Mouse (Mus musculus) cerebellum, postnatal 14 days (tissue): ENCODE measurements around the gene Serpina1b.
"Not testable (repeated sequence)": the region's sequence is repeated elsewhere in the genome, so short reads cannot be mapped to it uniquely, and the experiment has no call there.

Source experiments
- DNase-seq, 2 experiments: peaks; one replicate each; pipeline ENCODE4 v3.0.0; 2021; ENCODE audit warnings: mixed read lengths in 2 of 2

Gene Serpina1b

GRCm38 (mm10) chr12:103830273-103830672 lies at the start of gene Serpina1b:
Serpina1b (minus strand) TSS chr12:103830373.
- not testable (repeated sequence) for DNase-seq

DNA sequence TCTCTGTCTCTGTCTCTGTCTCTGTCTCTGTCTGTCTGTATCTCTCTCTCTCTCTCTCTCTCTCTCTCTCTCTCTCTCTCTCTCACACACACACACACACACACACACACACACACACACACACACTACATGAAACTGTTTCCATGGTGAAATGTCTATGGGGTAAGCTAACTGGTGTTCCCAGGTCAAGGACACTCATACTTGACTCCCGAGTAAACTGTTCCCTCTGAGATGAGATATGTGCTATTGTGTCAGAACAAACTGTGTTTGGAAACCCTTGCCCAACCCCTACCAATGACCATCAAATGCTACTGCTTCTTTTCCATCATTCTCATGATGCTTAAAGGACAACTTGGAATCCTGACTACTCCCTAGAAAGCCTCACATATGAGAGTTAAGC lies 36.7 kb upstream of the Serpina1b start:
- DNase-seq: not testable (repeated sequence)

DNA sequence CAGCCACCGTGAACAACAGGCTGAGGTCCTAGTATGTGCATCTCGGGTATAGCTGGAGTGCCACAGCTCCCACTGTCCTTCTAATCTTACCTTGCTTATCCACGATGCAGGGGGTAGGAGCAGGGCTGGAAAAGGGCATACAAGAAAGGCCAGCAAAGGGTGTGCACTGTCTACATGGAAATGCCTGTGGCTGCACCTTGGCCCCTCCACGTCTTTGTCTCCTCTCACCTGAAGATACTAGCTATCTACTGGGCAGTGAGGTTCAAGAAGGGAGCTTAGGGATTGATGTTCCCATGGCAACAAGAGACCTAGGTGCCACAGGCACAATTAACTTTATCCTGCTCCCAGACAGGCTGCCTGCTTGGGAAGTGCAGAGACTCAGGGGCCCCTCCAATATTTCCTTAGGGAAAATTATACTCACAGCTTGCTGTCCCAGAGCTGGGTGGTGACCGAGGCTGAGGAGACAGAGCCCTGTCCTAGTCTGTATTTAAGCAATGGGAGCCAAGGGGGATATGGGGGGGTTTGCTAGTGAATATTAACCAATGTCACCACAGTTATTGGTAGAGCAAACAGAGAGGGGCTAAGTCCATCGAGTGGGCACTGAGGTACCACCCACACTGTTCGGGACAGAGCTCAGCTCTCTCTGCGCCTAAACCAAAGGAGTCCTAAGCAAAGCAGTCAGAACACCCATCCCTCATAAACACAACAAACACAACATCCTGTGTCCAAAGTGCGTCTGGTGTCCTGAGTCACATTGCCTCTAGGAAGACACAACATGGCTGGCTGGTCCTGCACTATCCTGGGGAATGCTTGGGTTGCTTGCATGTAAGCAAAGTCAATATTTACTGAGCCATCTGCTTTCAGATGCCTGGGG lies 33.2 kb upstream of the Serpina1b start, which contains the start of gene Serpina1a:
Serpina1a (minus strand) TSS at position 462 of the 874 bp plus-strand sequence.
- DNase-seq: not testable (repeated sequence)

DNA sequence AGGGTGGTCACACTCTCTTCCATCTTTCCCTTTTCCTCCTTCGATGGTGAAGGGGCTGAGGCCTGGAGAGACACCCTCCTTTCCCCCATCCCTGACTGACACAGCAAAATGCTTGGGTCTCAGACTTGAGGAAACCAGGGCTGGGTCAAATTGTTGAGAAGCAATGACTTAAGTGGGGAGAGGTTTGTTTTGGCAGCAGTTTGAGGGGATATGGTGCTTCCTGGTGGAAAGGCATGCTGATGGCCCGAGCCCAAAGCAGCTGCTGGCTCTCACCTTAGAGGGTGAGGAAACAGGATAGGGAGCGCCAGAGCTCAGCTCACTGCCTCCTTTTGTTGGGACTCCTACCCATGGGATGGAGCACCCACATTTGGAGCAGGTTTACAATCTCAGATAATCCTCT lies 30.8 kb upstream of the Serpina1b start:
- DNase-seq: no peak

DNA sequence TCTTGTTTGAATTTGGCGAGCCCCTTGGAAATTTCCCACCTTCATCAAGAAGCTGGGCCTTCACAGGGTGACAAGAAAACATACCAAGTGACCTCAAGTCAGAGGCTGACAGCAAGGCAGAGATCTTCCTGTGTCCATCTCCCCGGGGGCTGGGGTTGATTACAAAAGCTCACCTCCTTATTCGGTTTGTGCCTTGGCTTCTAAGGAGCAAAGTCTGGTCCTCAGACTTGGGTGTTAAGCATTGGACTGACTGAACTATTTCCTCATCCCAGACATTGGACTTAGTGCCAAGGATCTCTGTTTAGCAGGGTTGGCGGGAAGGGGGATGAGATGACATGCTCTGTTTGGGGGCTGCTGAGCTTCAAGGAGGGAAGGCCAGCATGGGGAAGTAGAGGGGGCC lies 30.4 kb upstream of the Serpina1b start:
- DNase-seq: not testable (repeated sequence)

DNA sequence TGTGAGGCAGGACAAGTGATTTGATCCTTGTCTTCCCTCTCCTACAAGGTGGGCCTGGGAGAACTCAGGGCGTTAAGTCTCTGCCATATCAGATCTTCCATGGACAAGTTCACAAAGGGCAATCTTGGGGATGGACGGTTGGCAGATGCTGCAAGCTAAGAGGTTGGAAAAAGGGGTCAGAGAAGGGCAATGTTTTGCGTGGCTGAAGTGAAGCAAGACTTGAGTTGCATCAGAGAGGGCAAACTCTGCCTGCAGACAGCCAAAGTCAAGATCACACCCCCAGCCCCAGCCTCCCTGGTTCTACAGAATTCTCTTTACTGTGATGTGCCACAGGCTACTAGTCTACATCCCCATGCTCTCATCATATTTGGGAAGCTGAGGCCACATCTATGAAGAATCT lies 29.4 kb upstream of the Serpina1b start:
- not testable (repeated sequence) for DNase-seq

DNA sequence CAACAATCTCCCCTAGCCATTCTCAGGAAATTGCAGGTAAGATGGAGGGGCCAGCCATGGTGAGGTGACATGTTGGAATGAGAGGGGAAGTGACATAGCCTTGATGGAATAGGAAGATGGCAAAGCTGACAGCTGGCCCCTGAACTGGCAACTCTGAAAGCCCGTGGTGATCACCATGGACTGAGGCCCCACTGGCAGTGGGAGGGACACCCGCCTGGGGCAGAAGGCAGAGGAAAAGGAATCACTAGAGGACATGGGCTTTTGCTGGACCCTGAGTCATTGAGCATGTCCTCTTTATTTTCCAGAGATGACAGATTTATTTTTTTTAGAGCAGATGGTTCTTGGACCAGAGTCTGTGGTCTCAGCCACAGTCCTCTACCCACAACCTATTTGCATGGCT lies 22.9 kb upstream of the Serpina1b start:
- not testable (repeated sequence) for DNase-seq

DNA sequence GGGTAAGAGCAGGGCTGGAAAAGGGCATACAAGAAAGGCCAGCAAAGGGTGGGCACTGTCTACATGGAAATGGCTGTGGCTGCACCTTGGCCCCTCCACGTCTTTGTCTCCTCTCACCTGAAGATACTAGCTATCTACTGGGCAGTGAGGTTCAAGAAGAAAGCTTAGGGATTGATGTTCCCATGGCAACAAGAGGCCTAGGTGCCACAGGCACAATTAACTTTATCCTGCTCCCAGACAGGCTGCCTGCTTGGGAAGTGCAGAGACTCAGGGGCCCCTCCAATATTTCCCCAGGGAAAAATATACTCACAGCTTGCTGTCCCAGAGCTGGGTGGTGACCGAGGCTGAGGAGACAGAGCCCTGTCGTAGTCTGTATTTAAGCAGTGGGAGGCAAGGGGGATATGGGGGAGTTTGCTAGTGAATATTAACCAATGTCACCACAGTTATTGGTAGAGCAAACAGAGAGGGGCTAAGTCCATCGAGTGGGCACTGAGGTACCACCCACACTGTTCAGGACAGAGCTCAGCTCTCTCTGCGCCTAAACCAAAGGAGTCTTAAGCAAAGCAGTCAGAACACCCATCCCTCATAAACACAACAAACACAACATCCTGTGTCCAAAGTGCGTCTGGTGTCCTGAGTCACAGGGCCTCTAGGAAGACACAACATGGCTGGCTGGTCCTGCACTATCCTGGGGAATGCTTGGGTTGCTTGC lies 2.4 kb downstream of the Serpina1b start:
- DNase-seq: not testable (repeated sequence)

- not testable (repeated sequence) for DNase-seq
These were observed 6.3 kb downstream of the Serpina1b start for GRCm38 (mm10) chr12:103823826-103824225.

GRCm38 (mm10) chr12:103773246-103773851 lies 56.8 kb downstream of the Serpina1b start, which contains the start of gene Serpina1d:
Serpina1d (minus strand) TSS chr12:103773592.
- not testable (repeated sequence) for DNase-seq

DNA sequence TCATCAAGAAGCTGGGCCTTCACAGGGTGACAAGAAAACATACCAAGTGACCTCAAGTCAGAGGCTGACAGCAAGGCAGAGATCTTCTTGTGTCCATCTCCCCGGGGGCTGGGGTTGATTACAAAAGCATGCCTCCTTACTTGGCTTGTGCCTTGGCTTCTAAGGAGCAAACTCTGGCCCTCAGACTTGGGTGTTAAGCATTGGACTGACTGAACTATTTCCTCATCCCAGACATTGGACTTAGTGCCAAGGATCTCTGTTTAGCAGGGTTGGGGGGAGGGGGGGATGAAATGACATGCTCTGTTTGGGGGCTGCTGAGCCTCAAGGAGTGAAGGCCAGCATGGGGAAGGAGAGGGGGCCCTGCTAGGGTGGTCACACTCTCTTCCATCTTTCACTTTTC lies 59.6 kb downstream of the Serpina1b start:
- not testable (repeated sequence) for DNase-seq

DNA sequence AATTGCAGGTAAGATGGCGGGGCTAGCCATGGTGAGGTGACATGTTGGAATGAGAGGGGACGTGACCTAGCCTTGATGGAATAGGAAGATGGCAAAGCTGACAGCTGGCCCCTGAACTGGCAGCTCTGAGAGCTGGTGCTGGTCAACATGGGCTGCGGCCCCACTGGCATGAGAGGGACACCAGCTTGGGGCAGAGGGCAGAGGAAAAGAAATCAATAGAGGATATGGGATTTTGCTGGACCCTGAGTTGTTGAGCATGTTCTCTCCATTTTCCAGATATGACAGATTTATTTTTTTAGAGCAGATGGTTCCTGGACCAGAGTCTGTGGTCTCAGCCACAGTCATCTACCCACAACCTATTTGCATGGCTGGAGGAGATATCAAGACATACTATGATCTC lies 67.1 kb downstream of the Serpina1b start:
- DNase-seq: not testable (repeated sequence)

GRCm38 (mm10) chr12:103760316-103760715 lies 69.9 kb downstream of the Serpina1b start:
- not testable (repeated sequence) for DNase-seq

- not testable (repeated sequence) for DNase-seq
These were observed 84.2 kb downstream of the Serpina1b start for GRCm38 (mm10) chr12:103745957-103746356.

DNA sequence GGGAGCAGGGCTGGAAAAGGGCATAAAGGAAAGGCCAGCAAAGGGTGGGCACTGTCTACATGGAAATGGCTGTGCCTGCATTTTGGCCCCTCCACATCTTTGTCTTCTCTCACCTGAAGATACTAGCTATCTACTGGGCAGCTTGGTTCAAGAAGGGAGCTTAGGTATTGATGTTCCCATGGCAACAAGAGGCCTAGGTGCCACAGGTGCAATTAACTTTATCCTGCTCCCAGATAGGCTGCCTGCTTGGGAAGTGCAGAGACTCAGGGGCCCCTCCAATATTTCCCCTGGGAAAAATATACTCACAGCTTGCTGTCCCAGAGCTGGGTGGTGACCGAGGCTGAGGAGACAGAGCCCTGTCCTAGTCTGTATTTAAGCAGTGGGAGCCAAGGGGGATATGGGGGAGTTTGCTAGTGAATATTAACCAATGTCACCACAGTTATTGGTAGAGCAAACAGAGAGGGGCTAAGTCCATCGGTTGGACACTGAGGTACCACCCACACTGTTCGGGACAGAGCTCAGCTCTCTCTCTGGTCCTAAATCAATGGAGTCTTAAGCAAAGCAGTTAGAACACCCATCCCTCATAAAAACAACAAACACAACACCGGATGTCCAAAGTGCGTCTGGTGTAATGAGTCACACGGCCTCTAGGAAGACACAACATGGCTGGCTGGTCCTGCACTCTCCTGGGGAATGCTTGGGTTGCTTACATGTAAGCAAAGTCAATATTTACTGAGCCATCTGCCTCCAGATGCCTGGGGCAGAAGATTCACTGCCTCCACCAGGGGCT lies 92.2 kb downstream of the Serpina1b start:
- not testable (repeated sequence) for DNase-seq

DNA sequence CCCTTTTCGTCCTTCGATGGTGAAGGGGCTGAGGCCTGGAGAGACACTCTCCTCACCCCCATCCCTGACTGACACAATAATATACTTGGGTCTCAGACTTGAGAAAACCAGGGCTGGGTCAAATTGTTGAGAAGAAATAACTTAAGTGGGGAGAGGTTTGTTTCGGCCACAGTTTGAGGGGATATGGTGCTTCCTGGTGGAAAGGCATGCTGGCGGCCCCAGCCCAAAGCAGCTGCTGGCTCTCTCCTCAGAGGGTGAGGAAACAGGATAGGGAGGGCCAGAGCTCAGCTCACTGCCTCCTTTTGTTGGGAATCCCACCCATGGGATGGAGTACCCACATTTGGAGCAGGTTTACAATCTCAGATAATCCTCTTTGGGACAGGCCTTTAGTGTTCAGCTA lies 94.6 kb downstream of the Serpina1b start:
- DNase-seq: not testable (repeated sequence)

- DNase-seq: not testable (repeated sequence)
These were observed 95.1 kb downstream of the Serpina1b start for GRCm38 (mm10) chr12:103735101-103735500.

DNA sequence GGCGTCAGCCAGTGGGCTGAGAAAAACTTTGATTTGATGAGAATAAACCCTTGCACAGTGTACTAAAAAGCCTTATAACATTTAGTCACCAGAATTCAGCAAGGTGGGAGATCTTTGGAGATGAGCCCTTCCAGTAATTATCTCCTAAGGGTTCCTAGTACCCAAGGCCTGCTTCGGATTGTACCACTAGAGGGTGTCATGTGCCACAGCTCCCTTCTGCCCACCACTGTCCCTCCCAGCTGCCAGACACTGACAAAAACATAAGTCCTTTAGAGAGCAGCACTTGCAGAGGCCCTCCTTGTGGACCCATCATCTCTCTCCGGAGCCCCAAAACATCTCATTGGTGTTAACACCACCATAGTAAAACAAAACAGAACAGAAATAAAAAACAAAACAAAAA lies 118.6 kb downstream of the Serpina1b start:
- no peak for DNase-seq

DNA sequence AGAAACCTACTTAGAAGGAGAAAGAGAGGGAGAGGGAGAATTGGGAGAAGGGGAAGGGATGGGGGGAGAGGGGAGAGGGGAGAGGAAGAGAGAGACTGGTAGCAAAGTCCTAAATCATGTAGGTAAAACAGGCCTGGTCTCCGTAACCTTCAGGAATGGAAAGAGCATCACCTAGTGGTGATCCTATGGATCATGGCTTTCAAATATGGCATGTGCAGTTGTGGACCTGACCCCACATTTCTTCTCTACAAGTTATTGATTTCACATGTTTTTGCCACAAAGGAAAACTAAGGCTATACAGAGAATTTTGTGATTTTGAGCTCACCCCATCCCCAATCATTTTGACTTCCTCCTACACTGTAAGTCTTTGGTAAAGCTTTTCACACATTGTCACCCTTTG lies 119.8 kb downstream of the Serpina1b start:
- DNase-seq: no peak

DNA sequence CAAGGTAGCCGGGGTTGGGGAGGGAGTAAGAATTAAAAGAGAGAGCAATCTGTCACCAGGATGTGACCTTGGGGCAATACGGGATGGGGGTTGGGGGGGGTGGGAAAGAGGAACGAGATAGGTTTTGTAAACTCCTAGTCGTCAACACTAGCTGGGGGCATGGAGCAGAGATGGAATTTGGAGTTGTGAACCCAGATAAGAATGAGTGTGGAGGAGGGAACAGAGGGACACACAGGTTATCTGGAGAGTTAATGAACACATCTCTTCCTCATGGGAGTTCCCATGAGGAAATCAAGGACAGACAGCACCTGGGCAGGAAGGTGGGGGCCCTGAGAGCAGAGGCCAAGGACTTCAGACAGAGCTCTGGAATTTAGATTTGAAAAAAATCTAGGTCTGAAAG lies 124.1 kb downstream of the Serpina1b start:
- DNase-seq: no peak

DNA sequence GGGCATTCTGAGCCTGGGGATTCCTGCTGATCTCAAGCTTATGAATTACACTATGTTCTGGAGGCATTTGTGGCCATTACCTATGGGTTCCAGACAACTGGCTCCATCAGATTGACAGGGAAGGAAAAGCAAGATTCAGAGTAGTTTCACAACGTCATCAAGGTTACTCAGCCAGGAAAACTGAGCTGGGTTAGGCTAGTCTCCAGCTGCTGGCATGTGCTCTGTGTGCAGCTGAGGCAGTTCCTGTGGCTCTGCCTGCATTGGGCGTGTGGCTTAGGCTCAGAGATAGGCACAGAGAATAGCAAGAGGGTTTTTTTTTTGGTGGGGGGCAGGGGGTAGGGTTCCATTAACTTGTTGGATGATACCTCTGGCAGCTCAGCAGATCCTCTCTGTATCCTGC lies 124.6 kb downstream of the Serpina1b start:
- DNase-seq: no peak

GRCm38 (mm10) chr12:103700144-103700750 lies 129.9 kb downstream of the Serpina1b start:
- DNase-seq: no peak
